Mouse (Mus musculus) heart, postnatal 0 days (tissue): ENCODE measurements around the gene Ier2.

Source experiments
- CTCF ChIP-seq: IDR thresholded peaks from 2 replicates; pipeline ENCODE4 v1.5.1; 2016; ENCODE audit warnings: antibody characterized with exemption, control low read depth, low read depth
- EP300 ChIP-seq: IDR thresholded peaks from 2 replicates; pipeline ENCODE4 v1.6.1; 2016; ENCODE audit warnings: antibody characterized with exemption, low read depth

DNA sequence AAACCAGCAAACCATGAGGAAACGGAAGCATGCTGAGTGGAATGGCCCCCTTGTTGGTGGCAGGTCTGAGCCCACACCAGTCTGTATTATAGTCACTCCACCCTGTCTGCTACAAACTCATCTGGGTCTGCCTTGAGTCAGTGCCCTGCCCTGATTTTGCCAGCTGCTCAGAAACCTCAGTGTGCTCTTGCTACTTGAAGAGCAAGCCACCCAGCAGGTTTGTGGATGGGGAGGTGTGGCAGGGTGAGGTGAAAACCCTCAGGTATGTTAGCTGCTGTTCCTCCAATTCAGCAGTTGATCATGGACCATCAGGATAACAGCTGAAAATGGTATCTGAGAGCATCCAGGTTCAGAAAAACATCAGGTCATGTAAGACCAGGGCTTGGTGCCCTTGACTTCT lies 5.4 kb upstream of the Ier2 start:
- TF ChIP-seq CTCF (no peak), EP300 (no peak)
